Mouse (Mus musculus): ENCODE data around the gene Ces5a. TPM values are rescaled to one million over a fixed set of nuclear protein-coding genes. Genes with fewer than 3 reads are reported as not detected.

Ces5a gene
- polyA plus RNA-seq, 1 experiment from 2014 or later: not detected

DNA sequence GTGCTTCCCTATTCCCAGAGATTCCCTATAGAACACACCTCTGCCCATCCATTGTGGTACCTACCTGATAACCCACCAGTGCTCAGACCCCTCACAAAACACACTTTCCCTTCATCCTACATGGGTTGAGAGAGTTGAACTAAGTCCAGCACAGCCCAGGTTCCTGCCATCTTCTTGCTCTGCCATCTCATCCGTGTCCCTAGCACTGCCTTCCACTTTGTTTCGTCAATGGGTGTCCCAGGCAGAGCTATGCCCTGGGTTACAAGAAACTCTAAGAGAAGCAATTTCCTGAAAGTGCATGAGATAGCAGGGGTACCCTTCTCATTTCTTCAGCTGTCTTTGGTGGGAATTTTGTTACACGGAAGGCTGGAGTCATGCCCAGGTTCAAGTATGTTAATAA, 33.0 kb upstream of the Ces5a start:
- H3K4me3 ChIP-seq (ENCODE audit: low read depth, low read length): no peak overlapping the region
- no peak overlapping the region for H3K27ac ChIP-seq (ENCODE audit: low read depth)
- no peaks in the 10 kb centered on the region for H3K4me1 ChIP-seq (ENCODE audit: insufficient read depth)
- 76% methylated on average over 3 of the region's 3 CpGs for WGBS (ENCODE audit: insufficient replicate concordance)
- no peaks in the 10 kb centered on the region for H3K36me3 ChIP-seq (replicated peaks; ENCODE audit: insufficient read depth, low read length)
- H3K27me3 ChIP-seq (ENCODE audit: insufficient read depth, low read length): no peaks in the 10 kb centered on the region
- no peak for DNase-seq
- H3K4me2 ChIP-seq (ENCODE audit: low read depth, low read length): no peak overlapping the region
- TF ChIP-seq EP300 (IDR thresholded peaks at IDR 0.05; ENCODE audit: low read depth): no peak
- no peak for TF ChIP-seq CTCF (IDR thresholded peaks at IDR 0.05; ENCODE audit: low read depth)
- H3K9me3 ChIP-seq (ENCODE audit: low read length): no peaks in the 10 kb centered on the region
- H3K9ac ChIP-seq (replicated peaks): no peak overlapping the region
- ATAC-seq: no peak

DNA sequence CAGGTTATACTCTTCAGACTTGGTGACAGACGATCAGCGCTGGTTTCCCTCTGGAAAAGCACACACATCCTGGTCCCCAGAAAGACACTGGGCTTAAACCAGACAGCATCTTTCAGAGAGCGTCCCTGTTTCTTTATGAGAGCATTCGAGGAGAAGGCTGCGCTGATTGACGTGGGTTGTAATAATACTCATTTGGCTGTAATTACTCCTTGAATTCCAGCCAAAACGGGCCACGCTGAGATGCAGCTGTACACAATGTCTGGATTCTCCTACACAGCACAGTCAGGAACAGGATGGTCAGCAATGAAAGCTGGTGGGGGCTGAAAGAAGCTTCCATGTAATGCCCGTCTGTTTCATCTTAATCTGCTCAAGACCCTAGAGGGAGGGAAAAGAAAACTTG, 31.5 kb upstream of the Ces5a start:
- no peaks in the 10 kb centered on the region for H3K9me3 ChIP-seq (ENCODE audit: low read length)
- DNase-seq (no peak), ATAC-seq (no peak)
- H3K27ac ChIP-seq (ENCODE audit: low read depth): no peak overlapping the region
- H3K4me3 ChIP-seq (ENCODE audit: low read depth, low read length): no peak overlapping the region
- H3K4me1 ChIP-seq (ENCODE audit: insufficient read depth): no peaks in the 10 kb centered on the region
- no peak for TF ChIP-seq CTCF (IDR thresholded peaks at IDR 0.05; ENCODE audit: low read depth)
- no peak for TF ChIP-seq EP300 (IDR thresholded peaks at IDR 0.05; ENCODE audit: low read depth)
- H3K4me2 ChIP-seq (ENCODE audit: low read depth, low read length): no peak overlapping the region
- H3K27me3 ChIP-seq (ENCODE audit: insufficient read depth, low read length): no peaks in the 10 kb centered on the region
- no peak overlapping the region for H3K9ac ChIP-seq (replicated peaks)
- H3K36me3 ChIP-seq (replicated peaks; ENCODE audit: insufficient read depth, low read length): no peaks in the 10 kb centered on the region
- WGBS (ENCODE audit: insufficient replicate concordance): 76% methylated on average over 9 of the region's 9 CpGs

DNA sequence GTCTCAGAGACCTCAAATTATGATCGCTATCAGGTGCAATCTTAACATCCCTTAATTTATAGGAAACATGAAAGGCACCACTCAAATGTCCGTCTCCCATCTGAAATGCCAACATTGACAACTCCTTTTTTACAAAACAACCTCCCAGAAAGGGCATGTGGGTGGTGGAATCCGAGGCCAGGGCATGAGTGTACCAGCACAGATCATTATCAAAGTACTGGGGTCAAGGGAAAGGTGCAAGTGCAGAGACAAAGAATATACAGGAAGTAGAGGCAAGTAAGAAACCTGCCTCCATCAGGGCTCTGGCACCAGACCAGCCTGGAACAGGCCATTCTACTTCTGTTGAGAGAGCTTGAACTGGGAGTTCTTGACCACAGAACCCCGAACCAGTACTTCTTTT, 29.0 kb upstream of the Ces5a start:
- WGBS (ENCODE audit: insufficient replicate concordance): 62% methylated on average over 4 of the region's 4 CpGs
- H3K27me3 ChIP-seq (ENCODE audit: insufficient read depth, low read length): no peaks in the 10 kb centered on the region
- TF ChIP-seq CTCF (IDR thresholded peaks at IDR 0.05; ENCODE audit: low read depth): no peak
- no peak for TF ChIP-seq EP300 (IDR thresholded peaks at IDR 0.05; ENCODE audit: low read depth)
- no peaks in the 10 kb centered on the region for H3K4me1 ChIP-seq (ENCODE audit: insufficient read depth)
- no peaks in the 10 kb centered on the region for H3K9me3 ChIP-seq (ENCODE audit: low read length)
- no peak overlapping the region for H3K4me3 ChIP-seq (ENCODE audit: low read depth, low read length)
- H3K4me2 ChIP-seq (ENCODE audit: low read depth, low read length): no peak overlapping the region
- H3K36me3 ChIP-seq (replicated peaks; ENCODE audit: insufficient read depth, low read length): no peaks in the 10 kb centered on the region
- H3K27ac ChIP-seq (ENCODE audit: low read depth): no peak overlapping the region
- DNase-seq (no peak), ATAC-seq (no peak)
- H3K9ac ChIP-seq (replicated peaks): no peak overlapping the region

DNA sequence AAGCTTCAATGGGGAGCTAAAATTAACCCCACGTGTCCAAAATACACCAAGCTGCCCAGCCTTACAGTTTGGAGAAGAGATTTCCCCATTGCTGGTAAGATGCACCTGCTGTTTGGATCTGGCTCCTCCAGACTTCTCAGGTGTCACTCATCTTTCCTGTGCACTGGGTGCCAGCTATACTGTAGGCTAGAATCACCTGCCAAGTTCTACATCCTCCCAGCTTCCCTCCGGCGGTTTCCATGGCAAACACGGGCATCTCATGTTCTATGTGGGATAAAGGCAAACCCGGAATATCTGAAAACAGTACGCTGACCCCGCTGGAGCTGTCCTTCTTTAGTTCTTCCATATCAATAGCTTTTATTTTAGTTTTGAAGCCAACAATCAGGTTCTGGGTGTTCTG, 27.9 kb upstream of the Ces5a start:
- Histone ChIP-seq H3K9ac (replicated peaks) (no peak overlapping the region), H3K4me1 (ENCODE audit: insufficient read depth) (no peaks in the 10 kb centered on the region), H3K9me3 (ENCODE audit: low read length) (no peaks in the 10 kb centered on the region), H3K4me3 (ENCODE audit: low read depth, low read length) (no peak overlapping the region), H3K27ac (ENCODE audit: low read depth) (no peak overlapping the region), H3K4me2 (ENCODE audit: low read depth, low read length) (no peak overlapping the region), H3K36me3 (replicated peaks; ENCODE audit: insufficient read depth, low read length) (no peaks in the 10 kb centered on the region), H3K27me3 (ENCODE audit: insufficient read depth, low read length) (no peaks in the 10 kb centered on the region)
- WGBS (ENCODE audit: insufficient replicate concordance): 78% methylated on average over 7 of the region's 7 CpGs
- DNase-seq (no peak), ATAC-seq (no peak)
- no peak for TF ChIP-seq CTCF (IDR thresholded peaks at IDR 0.05; ENCODE audit: low read depth)
- no peak for TF ChIP-seq EP300 (IDR thresholded peaks at IDR 0.05; ENCODE audit: low read depth)

DNA sequence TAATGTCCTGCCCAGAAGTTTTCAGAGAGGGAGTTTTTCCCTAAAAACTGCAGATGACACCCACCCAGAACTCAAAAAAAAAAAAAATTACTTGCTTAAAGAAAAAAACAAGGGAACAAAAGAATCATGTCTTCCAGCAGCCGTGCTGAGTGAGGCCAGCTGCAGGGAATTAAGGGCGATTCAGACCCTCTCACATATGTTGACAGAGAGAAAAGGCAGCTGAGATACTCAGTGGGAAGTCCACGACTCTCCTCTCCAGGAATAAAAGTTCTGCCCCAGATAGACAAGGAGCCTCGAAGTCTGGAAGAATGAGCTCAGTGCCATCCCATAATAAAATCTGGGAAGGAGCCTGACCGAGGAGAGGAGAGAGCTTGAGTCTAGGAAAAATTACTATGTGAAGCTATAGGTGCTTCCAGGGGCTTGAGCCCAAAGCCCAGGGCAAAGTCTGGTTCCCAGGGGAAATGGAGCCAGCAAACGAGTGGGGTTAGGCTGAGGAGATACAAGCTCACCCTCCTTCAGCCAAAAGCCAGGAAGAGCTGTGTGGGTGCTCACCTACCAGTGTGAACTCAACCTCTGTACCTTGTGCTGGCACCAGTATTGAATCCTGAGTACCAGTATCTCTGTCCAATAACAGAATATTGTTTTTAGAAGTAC, 27.1 kb upstream of the Ces5a start:
- no peak overlapping the region for H3K27ac ChIP-seq (ENCODE audit: low read depth)
- H3K9ac ChIP-seq (replicated peaks): no peak overlapping the region
- no peaks in the 10 kb centered on the region for H3K36me3 ChIP-seq (replicated peaks; ENCODE audit: insufficient read depth, low read length)
- no peak for ATAC-seq
- H3K9me3 ChIP-seq (ENCODE audit: low read length): no peaks in the 10 kb centered on the region
- TF ChIP-seq CTCF (IDR thresholded peaks at IDR 0.05; ENCODE audit: low read depth) (no peak), EP300 (IDR thresholded peaks at IDR 0.05; ENCODE audit: low read depth) (no peak)
- H3K4me2 ChIP-seq (ENCODE audit: low read depth, low read length): no peak overlapping the region
- no peaks in the 10 kb centered on the region for H3K27me3 ChIP-seq (ENCODE audit: insufficient read depth, low read length)
- no peak overlapping the region for H3K4me3 ChIP-seq (ENCODE audit: low read depth, low read length)
- no peaks in the 10 kb centered on the region for H3K4me1 ChIP-seq (ENCODE audit: insufficient read depth)
- no peak for DNase-seq
- WGBS (ENCODE audit: insufficient replicate concordance): 40% methylated on average over 6 of the region's 6 CpGs

DNA sequence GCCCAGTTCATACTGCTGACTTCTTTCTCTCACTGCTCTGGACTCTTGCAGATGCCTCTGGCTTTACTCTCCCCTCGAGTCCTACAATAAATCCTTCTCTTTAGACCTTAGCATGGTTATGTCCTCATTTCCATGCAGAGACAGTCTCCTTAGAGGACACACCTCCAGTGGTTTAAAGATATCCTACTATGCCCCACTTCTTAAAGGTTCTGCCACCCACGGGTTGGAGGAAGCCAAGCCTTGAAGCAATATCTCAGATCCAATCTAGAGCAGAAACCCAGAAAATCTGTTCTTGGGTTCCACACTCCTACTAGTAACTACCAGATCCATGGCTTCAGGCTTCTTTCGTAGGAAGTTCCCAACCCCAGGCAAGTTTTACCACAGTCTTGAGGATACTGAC, 25.6 kb upstream of the Ces5a start:
- Histone ChIP-seq H3K9me3 (ENCODE audit: low read length) (no peaks in the 10 kb centered on the region), H3K27ac (ENCODE audit: low read depth) (no peak overlapping the region), H3K4me2 (ENCODE audit: low read depth, low read length) (no peak overlapping the region), H3K36me3 (replicated peaks; ENCODE audit: insufficient read depth, low read length) (no peaks in the 10 kb centered on the region), H3K27me3 (ENCODE audit: insufficient read depth, low read length) (no peaks in the 10 kb centered on the region), H3K9ac (replicated peaks) (no peak overlapping the region), H3K4me3 (ENCODE audit: low read depth, low read length) (no peak overlapping the region), H3K4me1 (ENCODE audit: insufficient read depth) (no peaks in the 10 kb centered on the region)
- DNase-seq (no peak), ATAC-seq (no peak)
- TF ChIP-seq EP300 (IDR thresholded peaks at IDR 0.05; ENCODE audit: low read depth) (no peak), CTCF (IDR thresholded peaks at IDR 0.05; ENCODE audit: low read depth) (no peak)
- 61% methylated on average over 3 of the region's 3 CpGs for WGBS (ENCODE audit: insufficient replicate concordance)

DNA sequence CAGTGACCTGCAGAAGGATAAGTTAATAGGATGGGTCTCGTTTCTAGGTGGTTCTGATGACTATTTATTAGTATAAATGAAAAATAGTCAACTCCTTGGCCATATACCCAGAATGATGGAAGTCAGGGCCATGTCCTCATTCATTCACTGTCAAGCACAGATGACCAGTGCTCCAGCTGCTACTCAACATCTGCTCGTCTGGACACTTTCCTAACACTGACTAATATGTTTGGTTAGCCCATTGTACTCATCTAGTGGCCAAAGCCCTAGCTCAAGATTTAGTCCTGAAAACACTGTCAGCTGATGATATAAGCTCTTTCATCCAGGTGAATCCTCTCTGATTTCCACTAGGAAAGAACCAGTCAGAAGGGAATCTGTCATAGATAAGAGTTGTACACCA, 24.1 kb upstream of the Ces5a start:
- peaks cover 3% of the 10 kb centered on the region for H3K9me3 ChIP-seq (ENCODE audit: low read length)
- no peak overlapping the region for H3K4me3 ChIP-seq (ENCODE audit: low read depth, low read length)
- no peaks in the 10 kb centered on the region for H3K36me3 ChIP-seq (replicated peaks; ENCODE audit: insufficient read depth, low read length)
- no peak for DNase-seq
- no peak for TF ChIP-seq CTCF (IDR thresholded peaks at IDR 0.05; ENCODE audit: low read depth)
- TF ChIP-seq EP300 (IDR thresholded peaks at IDR 0.05; ENCODE audit: low read depth): no peak
- no peak overlapping the region for H3K9ac ChIP-seq (replicated peaks)
- H3K27me3 ChIP-seq (ENCODE audit: insufficient read depth, low read length): no peaks in the 10 kb centered on the region
- ATAC-seq: no peak
- no peak overlapping the region for H3K4me2 ChIP-seq (ENCODE audit: low read depth, low read length)
- no peak overlapping the region for H3K27ac ChIP-seq (ENCODE audit: low read depth)
- H3K4me1 ChIP-seq (ENCODE audit: insufficient read depth): no peaks in the 10 kb centered on the region
- WGBS (ENCODE audit: insufficient replicate concordance): 66% methylated on average over 2 of the region's 2 CpGs

Data from liver, postnatal 0 days (tissue).